Mouse (Mus musculus): ENCODE results near the gene Smc6. TPM values are rescaled to one million over a fixed set of nuclear protein-coding genes. Genes with fewer than 3 reads are reported as not detected.

The Smc6 gene
- total RNA-seq (2021) = 10 to 100 TPM; 31.7 to 38.6 TPM
- long read RNA-seq, experiment 1, full-length matches to known transcripts = 18 of 25 reads
- long read RNA-seq, experiment 1, partial matches to known transcripts = 0 of 25 reads
- long read RNA-seq, experiment 1, other reads (novel, unspliced or antisense) = 7 of 25 reads
- long read RNA-seq, experiment 2, full-length matches to known transcripts = 26 of 32 reads
- long read RNA-seq, experiment 2, partial matches to known transcripts = 1 of 32 reads
- long read RNA-seq, experiment 2, other reads (novel, unspliced or antisense) = 5 of 32 reads

- DNase-seq (ENCODE audit: low spot score in 2 of 2) = peak; percentile 90 to 91
- peak within 1 kb of the TSS; percentile 95 for H3K27ac ChIP-seq
- peak within 1 kb of the TSS; percentile 86 for H3K4me3 ChIP-seq
- peak; percentile 22 for TF ChIP-seq CTCF (conservative IDR thresholded peaks at IDR 0.05)
Measured at GRCm38 (mm10) chr12:11265382-11266281, at the start of gene Smc6, which contains the start of gene Gen1. Smc6 (plus strand) TSS chr12:11265886. Gen1 (minus strand) TSS chr12:11265801.

- no peak for TF ChIP-seq CTCF (conservative IDR thresholded peaks at IDR 0.05)
- H3K27ac ChIP-seq = no peak overlapping the region
- DNase-seq (ENCODE audit: low spot score in 2 of 2) = no peak
- no peak overlapping the region for H3K4me3 ChIP-seq
Measured at GRCm38 (mm10) chr12:11216454-11216853, 49.2 kb upstream of the Smc6 start.

- Histone ChIP-seq H3K27ac (no peak overlapping the region), H3K4me3 (no peak overlapping the region)
- no peak for TF ChIP-seq CTCF (conservative IDR thresholded peaks at IDR 0.05)
- no peak for DNase-seq (ENCODE audit: low spot score in 2 of 2)
Measured at GRCm38 (mm10) chr12:11217726-11218250, 47.9 kb upstream of the Smc6 start.

GRCm38 (mm10) chr12:11221524-11222330 lies 44.0 kb upstream of the Smc6 start:
- Histone ChIP-seq H3K4me3 (no peak overlapping the region), H3K27ac (no peak overlapping the region)
- no peak for TF ChIP-seq CTCF (conservative IDR thresholded peaks at IDR 0.05)
- DNase-seq (ENCODE audit: low spot score in 2 of 2) = no peak

GRCm38 (mm10) chr12:11222566-11222965 lies 43.1 kb upstream of the Smc6 start:
- DNase-seq (ENCODE audit: low spot score in 2 of 2) = no peak
- no peak overlapping the region for H3K27ac ChIP-seq
- no peak overlapping the region for H3K4me3 ChIP-seq
- TF ChIP-seq CTCF (conservative IDR thresholded peaks at IDR 0.05) = no peak

GRCm38 (mm10) chr12:11223090-11223489 lies 42.6 kb upstream of the Smc6 start:
- H3K27ac ChIP-seq = no peak overlapping the region
- no peak overlapping the region for H3K4me3 ChIP-seq
- TF ChIP-seq CTCF (conservative IDR thresholded peaks at IDR 0.05) = no peak
- no peak for DNase-seq (ENCODE audit: low spot score in 2 of 2)

- Histone ChIP-seq H3K4me3 (no peak overlapping the region), H3K27ac (no peak overlapping the region)
- no peak for DNase-seq (ENCODE audit: low spot score in 2 of 2)
- no peak for TF ChIP-seq CTCF (conservative IDR thresholded peaks at IDR 0.05)
Measured at GRCm38 (mm10) chr12:11224722-11225121, 41.0 kb upstream of the Smc6 start.

GRCm38 (mm10) chr12:11226123-11226522 lies 39.6 kb upstream of the Smc6 start:
- H3K27ac ChIP-seq = no peak overlapping the region
- no peak for DNase-seq (ENCODE audit: low spot score in 2 of 2)
- H3K4me3 ChIP-seq = no peak overlapping the region
- TF ChIP-seq CTCF (conservative IDR thresholded peaks at IDR 0.05) = no peak

- no peak for TF ChIP-seq CTCF (conservative IDR thresholded peaks at IDR 0.05)
- H3K27ac ChIP-seq = no peak overlapping the region
- no peak for DNase-seq (ENCODE audit: low spot score in 2 of 2)
- H3K4me3 ChIP-seq = no peak overlapping the region
Measured at GRCm38 (mm10) chr12:11226529-11227268, 39.0 kb upstream of the Smc6 start.

GRCm38 (mm10) chr12:11230267-11230666 lies 35.4 kb upstream of the Smc6 start:
- no peak for TF ChIP-seq CTCF (conservative IDR thresholded peaks at IDR 0.05)
- no peak for DNase-seq (ENCODE audit: low spot score in 2 of 2)

GRCm38 (mm10) chr12:11235996-11236395 lies 29.7 kb upstream of the Smc6 start:
- no peak for TF ChIP-seq CTCF (conservative IDR thresholded peaks at IDR 0.05)
- no peak for DNase-seq (ENCODE audit: low spot score in 2 of 2)
- Histone ChIP-seq H3K27ac (no peak overlapping the region), H3K4me3 (no peak overlapping the region)

More at GRCm38 (mm10) chr12:11230267-11230666, 35.4 kb upstream of the Smc6 start:
- Histone ChIP-seq H3K27ac (no peak overlapping the region), H3K4me3 (no peak overlapping the region)

GRCm38 (mm10) chr12:11247460-11247859 lies 18.2 kb upstream of the Smc6 start:
- TF ChIP-seq CTCF (conservative IDR thresholded peaks at IDR 0.05) = no peak
- Histone ChIP-seq H3K4me3 (no peak overlapping the region), H3K27ac (no peak overlapping the region)
- DNase-seq (ENCODE audit: low spot score in 2 of 2) = no peak

Measured in layer of hippocampus, adult 2 months (tissue).